Mouse (Mus musculus): ENCODE measurements around the gene Nlrc5. TPM values are rescaled to one million over a fixed set of nuclear protein-coding genes. Genes with fewer than 3 reads are reported as not detected.

Nlrc5 gene
- polyA plus RNA-seq, 1 experiment from 2014 or later, result 0.50 TPM

- no peaks in the 10 kb centered on the region for H3K4me1 ChIP-seq (replicated peaks; ENCODE audit: control insufficient read depth, insufficient read depth, low read length)
- WGBS, result 91% methylated on average over 6 of the region's 6 CpGs
- no peak overlapping the region for H3K4me3 ChIP-seq (ENCODE audit: low read depth, low read length)
- no peaks in the 10 kb centered on the region for H3K27me3 ChIP-seq (replicated peaks; ENCODE audit: control insufficient read depth, insufficient read depth, low read length)
- ATAC-seq, result no peak
- no peak for TF ChIP-seq CTCF (IDR thresholded peaks at IDR 0.05; ENCODE audit: low read depth)
- no peak overlapping the region for H3K4me2 ChIP-seq (replicated peaks; ENCODE audit: low read depth)
- H3K9ac ChIP-seq (ENCODE audit: low read depth, low read length), result no peak overlapping the region
- H3K9me3 ChIP-seq (ENCODE audit: control insufficient read depth), result no peaks in the 10 kb centered on the region
- H3K27ac ChIP-seq (ENCODE audit: low read depth, low read length), result no peak overlapping the region
- H3K36me3 ChIP-seq (ENCODE audit: control insufficient read depth, insufficient read depth), result peaks cover 50% of the 10 kb centered on the region
These were observed 44.6 kb upstream of the Nlrc5 start for GRCm38 (mm10) chr8:94389531-94389930.

- Histone ChIP-seq H3K4me1 (replicated peaks; ENCODE audit: control insufficient read depth, insufficient read depth, low read length) (no peaks in the 10 kb centered on the region), H3K9ac (ENCODE audit: low read depth, low read length) (no peak overlapping the region), H3K9me3 (ENCODE audit: control insufficient read depth) (no peaks in the 10 kb centered on the region), H3K27ac (ENCODE audit: low read depth, low read length) (peak overlapping the region; percentile 7; the same call in 1 of the 2 replicates), H3K4me3 (ENCODE audit: low read depth, low read length) (no peak overlapping the region), H3K36me3 (ENCODE audit: control insufficient read depth, insufficient read depth) (peaks cover 59% of the 10 kb centered on the region), H3K27me3 (replicated peaks; ENCODE audit: control insufficient read depth, insufficient read depth, low read length) (no peaks in the 10 kb centered on the region), H3K4me2 (replicated peaks; ENCODE audit: low read depth) (no peak overlapping the region)
- 91% methylated on average over 6 of the region's 6 CpGs for WGBS
- no peak for TF ChIP-seq CTCF (IDR thresholded peaks at IDR 0.05; ENCODE audit: low read depth)
- no peak for ATAC-seq
These were observed 43.7 kb upstream of the Nlrc5 start for GRCm38 (mm10) chr8:94390429-94390828.

- H3K4me1 ChIP-seq (replicated peaks; ENCODE audit: control insufficient read depth, insufficient read depth, low read length), result no peaks in the 10 kb centered on the region
- H3K9me3 ChIP-seq (ENCODE audit: control insufficient read depth), result no peaks in the 10 kb centered on the region
- no peak for TF ChIP-seq CTCF (IDR thresholded peaks at IDR 0.05; ENCODE audit: low read depth)
- no peak overlapping the region for H3K4me2 ChIP-seq (replicated peaks; ENCODE audit: low read depth)
- ATAC-seq, result no peak
- no peak overlapping the region for H3K4me3 ChIP-seq (ENCODE audit: low read depth, low read length)
- H3K27me3 ChIP-seq (replicated peaks; ENCODE audit: control insufficient read depth, insufficient read depth, low read length), result no peaks in the 10 kb centered on the region
- H3K27ac ChIP-seq (ENCODE audit: low read depth, low read length), result no peak overlapping the region
- no peak overlapping the region for H3K9ac ChIP-seq (ENCODE audit: low read depth, low read length)
- 94% methylated on average over 8 of the region's 8 CpGs for WGBS
- peaks cover 64% of the 10 kb centered on the region for H3K36me3 ChIP-seq (ENCODE audit: control insufficient read depth, insufficient read depth)
These were observed 43.2 kb upstream of the Nlrc5 start for GRCm38 (mm10) chr8:94390910-94391309.

GRCm38 (mm10) chr8:94392147-94392546 is 42.0 kb upstream of the Nlrc5 start:
- H3K4me2 ChIP-seq (replicated peaks; ENCODE audit: low read depth), result no peak overlapping the region
- WGBS, result 79% methylated on average over 12 of the region's 12 CpGs
- peak; percentile 69 for TF ChIP-seq CTCF (IDR thresholded peaks at IDR 0.05; ENCODE audit: low read depth)
- no peak overlapping the region for H3K4me3 ChIP-seq (ENCODE audit: low read depth, low read length)
- H3K9me3 ChIP-seq (ENCODE audit: control insufficient read depth), result no peaks in the 10 kb centered on the region
- H3K9ac ChIP-seq (ENCODE audit: low read depth, low read length), result no peak overlapping the region
- no peaks in the 10 kb centered on the region for H3K4me1 ChIP-seq (replicated peaks; ENCODE audit: control insufficient read depth, insufficient read depth, low read length)
- H3K36me3 ChIP-seq (ENCODE audit: control insufficient read depth, insufficient read depth), result peaks cover 74% of the 10 kb centered on the region
- H3K27ac ChIP-seq (ENCODE audit: low read depth, low read length), result 0 out of 2 replicates have a peak overlapping the region, but pooled peaks have one; percentile 22
- no peak for ATAC-seq
- H3K27me3 ChIP-seq (replicated peaks; ENCODE audit: control insufficient read depth, insufficient read depth, low read length), result no peaks in the 10 kb centered on the region

GRCm38 (mm10) chr8:94392648-94393047 is 41.5 kb upstream of the Nlrc5 start:
- H3K4me3 ChIP-seq (ENCODE audit: low read depth, low read length), result no peak overlapping the region
- WGBS, result 44% methylated on average over 6 of the region's 6 CpGs
- TF ChIP-seq CTCF (IDR thresholded peaks at IDR 0.05; ENCODE audit: low read depth), result no peak
- H3K27me3 ChIP-seq (replicated peaks; ENCODE audit: control insufficient read depth, insufficient read depth, low read length), result no peaks in the 10 kb centered on the region
- H3K4me2 ChIP-seq (replicated peaks; ENCODE audit: low read depth), result no peak overlapping the region
- ATAC-seq, result no peak
- H3K9ac ChIP-seq (ENCODE audit: low read depth, low read length), result no peak overlapping the region
- H3K36me3 ChIP-seq (ENCODE audit: control insufficient read depth, insufficient read depth), result peaks cover 77% of the 10 kb centered on the region
- no peaks in the 10 kb centered on the region for H3K4me1 ChIP-seq (replicated peaks; ENCODE audit: control insufficient read depth, insufficient read depth, low read length)
- no peaks in the 10 kb centered on the region for H3K9me3 ChIP-seq (ENCODE audit: control insufficient read depth)
- no peak overlapping the region for H3K27ac ChIP-seq (ENCODE audit: low read depth, low read length)

GRCm38 (mm10) chr8:94395851-94396540 is 38.2 kb upstream of the Nlrc5 start:
- no peak for TF ChIP-seq CTCF (IDR thresholded peaks at IDR 0.05; ENCODE audit: low read depth)
- Histone ChIP-seq H3K4me3 (ENCODE audit: low read depth, low read length) (no peak overlapping the region), H3K27me3 (replicated peaks; ENCODE audit: control insufficient read depth, insufficient read depth, low read length) (no peaks in the 10 kb centered on the region), H3K9me3 (ENCODE audit: control insufficient read depth) (no peaks in the 10 kb centered on the region), H3K4me2 (replicated peaks; ENCODE audit: low read depth) (no peak overlapping the region), H3K27ac (ENCODE audit: low read depth, low read length) (no peak overlapping the region), H3K36me3 (ENCODE audit: control insufficient read depth, insufficient read depth) (peaks cover 62% of the 10 kb centered on the region), H3K9ac (ENCODE audit: low read depth, low read length) (no peak overlapping the region), H3K4me1 (replicated peaks; ENCODE audit: control insufficient read depth, insufficient read depth, low read length) (no peaks in the 10 kb centered on the region)
- WGBS, result 85% methylated on average over 6 of the region's 6 CpGs
- ATAC-seq, result no peak
